Mouse (Mus musculus) cerebellum, adult 2 months (tissue): ENCODE results near the gene Flywch2. TPM values are rescaled to one million over a fixed set of nuclear protein-coding genes. Genes with fewer than 3 reads are reported as not detected.

ENCODE experiments used
- DNase-seq, 2 experiments: peaks; one replicate each; pipeline ENCODE4 v3.0.0; 2021
- H3K27ac ChIP-seq: fragments of 200-500 bp; 2 replicates; pipeline ENCODE4 v1.5.1; 2012; ENCODE audit warnings: low read length, control low read depth, inconsistent platforms; ENCODE audit not compliant: insufficient read depth
- H3K27me3 ChIP-seq: fragments of 200-500 bp; 2 replicates; pipeline ENCODE4 v1.6.1; 2012; ENCODE audit warnings: inconsistent platforms, mild to moderate bottlenecking, low read length, moderate library complexity; ENCODE audit not compliant: control insufficient read depth, insufficient read depth
- H3K4me1 ChIP-seq: fragments of 200-500 bp; 2 replicates; pipeline ENCODE4 v1.6.1; 2011; ENCODE audit warnings: low read length; ENCODE audit not compliant: control insufficient read depth, insufficient read depth
- H3K4me3 ChIP-seq: fragments of 200-500 bp; replicated peaks from 2 replicates; pipeline ENCODE3; 2011; ENCODE audit warnings: mild to moderate bottlenecking, low read depth, low read length, control low read depth; ENCODE audit not compliant: insufficient read depth
- CTCF ChIP-seq: fragments of 200-500 bp; IDR thresholded peaks from 2 replicates; pipeline ENCODE4 v1.5.1; 2011; ENCODE audit warnings: low read depth, mild to moderate bottlenecking, control low read depth, low read length, moderate library complexity, borderline replicate concordance; ENCODE audit not compliant: insufficient read depth
- POLR2A ChIP-seq: fragments of 200-500 bp; IDR thresholded peaks from 2 replicates; pipeline ENCODE4 v1.6.1; 2011; ENCODE audit warnings: low read length, control low read depth, borderline replicate concordance; ENCODE audit not compliant: insufficient read depth
- WGBS: fragments of 180-500 bp; shearing (Covaris S2); methylation state at CpG from one replicate; pipeline ENCODE4 v1.1.7; 2018; 5-methylcytosine and 5-hydroxymethylcytosine counted together
- polyA plus RNA-seq: library from polyadenylated mRNA; depleted of rRNA; stranded (reverse); fragments of >200 nt; gene quantifications from 2 replicates; pipeline ENCODE4 v1.2.3, GENCODE M21; 2012; rRNA removed

The Flywch2 gene
- polyA plus RNA-seq, 1 experiment = 54.8 TPM

GRCm38 (mm10) chr17:23740136-23740584 lies 45.7 kb downstream of the Flywch2 start:
- DNase-seq = peak; percentile 94 to 96
- H3K4me3 ChIP-seq = peak overlapping the region; percentile 83
- H3K4me1 ChIP-seq = peaks cover 9% of the 10 kb centered on the region; the same call in 1 of the 2 replicates
- H3K27me3 ChIP-seq = no peaks in the 10 kb centered on the region
- under 1% methylated on average over 46 of the region's 46 CpGs for WGBS
- TF ChIP-seq POLR2A (peak; percentile 81), CTCF (no peak)
- H3K27ac ChIP-seq = peak overlapping the region; percentile 71

- H3K4me3 ChIP-seq = peak overlapping the region; percentile 83
- DNase-seq = peak in 1 of 2 experiments; percentile 53
- WGBS = under 1% methylated on average over 48 of the region's 48 CpGs
- H3K27me3 ChIP-seq = no peaks in the 10 kb centered on the region
- TF ChIP-seq CTCF (no peak), POLR2A (no peak)
- H3K27ac ChIP-seq = peak overlapping the region; percentile 71
- peaks cover 6% of the 10 kb centered on the region; the same call in 1 of the 2 replicates for H3K4me1 ChIP-seq
Observed at GRCm38 (mm10) chr17:23739202-23740135, 46.4 kb downstream of the Flywch2 start.

GRCm38 (mm10) chr17:23738836-23739201 lies 47.1 kb downstream of the Flywch2 start:
- no peak for TF ChIP-seq CTCF
- no peak for TF ChIP-seq POLR2A
- no peak for DNase-seq
- Histone ChIP-seq H3K27ac (no peak overlapping the region; the same call in 1 of the 2 replicates), H3K4me3 (peak overlapping the region; percentile 83), H3K4me1 (peaks cover 6% of the 10 kb centered on the region; the same call in 1 of the 2 replicates), H3K27me3 (no peaks in the 10 kb centered on the region)
- 44% methylated on average over 2 of the region's 2 CpGs for WGBS

GRCm38 (mm10) chr17:23737493-23738445 lies 48.1 kb downstream of the Flywch2 start:
- no peaks in the 10 kb centered on the region for H3K27me3 ChIP-seq
- TF ChIP-seq POLR2A (no peak), CTCF (no peak; the same call in 1 of the 2 replicates)
- no peak overlapping the region for H3K27ac ChIP-seq
- H3K4me1 ChIP-seq = peaks cover 6% of the 10 kb centered on the region; the same call in 1 of the 2 replicates
- DNase-seq = peak; percentile 22 to 38
- no peak overlapping the region for H3K4me3 ChIP-seq
- WGBS = 46% methylated on average over 15 of the region's 15 CpGs

DNA sequence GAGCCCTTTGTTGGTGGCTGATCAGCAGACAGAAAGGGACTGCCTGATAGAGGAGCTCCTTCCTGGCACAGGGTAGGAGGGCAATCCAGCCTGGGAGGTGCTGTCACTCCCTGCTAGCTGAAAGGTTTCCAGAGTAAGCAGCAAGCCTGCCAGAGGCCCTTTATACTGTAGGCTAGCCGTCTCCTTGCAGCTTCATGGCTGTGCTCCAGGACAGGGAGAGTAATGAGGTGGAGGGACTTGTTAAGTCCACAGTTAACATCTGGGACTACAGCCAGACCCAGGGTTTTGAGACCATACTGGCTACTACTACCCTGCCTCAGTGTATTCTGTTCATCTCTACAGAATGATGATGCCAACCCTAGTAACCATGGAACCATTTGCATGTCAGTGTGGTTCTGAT lies 51.5 kb downstream of the Flywch2 start:
- no peak for TF ChIP-seq CTCF
- no peak for TF ChIP-seq POLR2A
- WGBS = 20% methylated on average over 1 of the region's 1 CpGs

GRCm38 (mm10) chr17:23730441-23730840 lies 55.4 kb downstream of the Flywch2 start:
- no peak overlapping the region for H3K27ac ChIP-seq
- 37% methylated on average over 1 of the region's 1 CpGs for WGBS
- TF ChIP-seq CTCF = no peak
- no peak for TF ChIP-seq POLR2A

More for the DNA sequence above, 51.5 kb downstream of the Flywch2 start:
- H3K27me3 ChIP-seq = no peaks in the 10 kb centered on the region
- H3K4me1 ChIP-seq = peaks cover 3% of the 10 kb centered on the region; the same call in 1 of the 2 replicates
- H3K4me3 ChIP-seq = no peak overlapping the region
- DNase-seq = no peak
- H3K27ac ChIP-seq = no peak overlapping the region

More at GRCm38 (mm10) chr17:23730441-23730840, 55.4 kb downstream of the Flywch2 start:
- H3K4me3 ChIP-seq = no peak overlapping the region
- H3K27me3 ChIP-seq = no peaks in the 10 kb centered on the region
- no peak for DNase-seq
- no peaks in the 10 kb centered on the region for H3K4me1 ChIP-seq

Other genes with a start within 250 kb of the Flywch2 start
- 9.2 and 9.5 TPM in 2 replicates for gene Zfp213, start 221.8 kb downstream of the Flywch2 start, polyA plus RNA-seq
- 25.6 and 27.2 TPM in 2 replicates for gene Zfp13, start 186.6 kb downstream of the Flywch2 start, polyA plus RNA-seq
- 0.13 and 0.16 TPM in 2 replicates for gene Zscan10, start 185.2 kb downstream of the Flywch2 start, polyA plus RNA-seq
- gene Mmp25, start 140.8 kb downstream of the Flywch2 start, polyA plus RNA-seq = 0.23 and 0.25 TPM in 2 replicates
- gene Bicdl2, start 125.6 kb downstream of the Flywch2 start, polyA plus RNA-seq = not detected in 2 replicates
- gene Hcfc1r1, start 112.5 kb downstream of the Flywch2 start, polyA plus RNA-seq = 173 and 179 TPM in 2 replicates
- 16.1 and 17.1 TPM in 2 replicates for gene Thoc6, start 112.2 kb downstream of the Flywch2 start, polyA plus RNA-seq
- 29.1 and 31.3 TPM in 2 replicates for gene Tnfrsf12a, start 108.6 kb downstream of the Flywch2 start, polyA plus RNA-seq
- gene Cldn6, start 106.8 kb downstream of the Flywch2 start, polyA plus RNA-seq = 0.11 and 0.13 TPM in 2 replicates
- 0.52 and 0.79 TPM in 2 replicates for gene Cldn9, start 102.1 kb downstream of the Flywch2 start, polyA plus RNA-seq
- gene 1520401A03Rik, start 63.3 kb downstream of the Flywch2 start, polyA plus RNA-seq = 0.64 and 1.1 TPM in 2 replicates
- gene Pkmyt1, start 59.7 kb downstream of the Flywch2 start, polyA plus RNA-seq = 10.3 and 10.6 TPM in 2 replicates
- 92.0 and 104 TPM in 2 replicates for gene Paqr4, start 45.2 kb downstream of the Flywch2 start, polyA plus RNA-seq
- 0.57 and 0.84 TPM in 2 replicates for gene Kremen2, start 40.2 kb downstream of the Flywch2 start, polyA plus RNA-seq
- 341 and 366 TPM in 2 replicates for gene Flywch1, start 14.5 kb downstream of the Flywch2 start, polyA plus RNA-seq
- gene Srrm2, start 4.5 kb upstream of the Flywch2 start, polyA plus RNA-seq = 711 and 720 TPM in 2 replicates
- 621 and 628 TPM in 2 replicates for gene Elob, start 43.1 kb upstream of the Flywch2 start, polyA plus RNA-seq
- gene Prss33, start 50.0 kb upstream of the Flywch2 start, polyA plus RNA-seq = 0.25 TPM in 1 of 2 replicates, not detected in the other
- gene Prss32, start 57.8 kb upstream of the Flywch2 start, polyA plus RNA-seq = not detected in 2 replicates
- gene Prss41, start 58.1 kb upstream of the Flywch2 start, polyA plus RNA-seq = 1.6 and 2.3 TPM in 2 replicates
- gene Prss21, start 82.0 kb upstream of the Flywch2 start, polyA plus RNA-seq = not detected in 2 replicates
- gene Dcpp1, start 94.8 kb upstream of the Flywch2 start, polyA plus RNA-seq = not detected in 2 replicates
- gene Dcpp2, start 94.8 kb upstream of the Flywch2 start, polyA plus RNA-seq = not detected in 2 replicates
- not detected in 2 replicates for gene Dcpp3, start 131.4 kb upstream of the Flywch2 start, polyA plus RNA-seq
- gene Sbp, start 155.6 kb upstream of the Flywch2 start, polyA plus RNA-seq = not detected in 2 replicates
- gene Sbpl, start 169.2 kb upstream of the Flywch2 start, polyA plus RNA-seq = not detected in 2 replicates
- gene Prss30, start 194.5 kb upstream of the Flywch2 start, polyA plus RNA-seq = 0.11 and 0.16 TPM in 2 replicates
- gene Prss22, start 212.0 kb upstream of the Flywch2 start, polyA plus RNA-seq = not detected in 2 replicates